Mouse (Mus musculus) intestine, embryonic 15.5 days (tissue): ENCODE measurements around the gene Khsrp. TPM values are rescaled to one million over a fixed set of nuclear protein-coding genes. Genes with fewer than 3 reads are reported as not detected.

Source experiments
- ATAC-seq: fragments of 200-750 bp; cut with Nextera tagmentation; 2 replicates; pipeline ENCODE4 v1.8.0; 2017; ENCODE audit warnings: moderate TSS enrichment, moderate library complexity
- H3K27ac ChIP-seq: fragments of 300-500 bp; sonication (generic); 2 replicates; pipeline ENCODE4 v1.5.1; 2015; ENCODE audit warnings: mild to moderate bottlenecking, inconsistent platforms
- H3K27me3 ChIP-seq: fragments of 300-500 bp; sonication (generic); replicated peaks from 2 replicates; pipeline ENCODE4 v1.6.1; 2015; ENCODE audit warnings: inconsistent platforms
- H3K36me3 ChIP-seq: fragments of 300-500 bp; sonication (generic); 2 replicates; pipeline ENCODE4 v1.6.1; 2015; ENCODE audit warnings: inconsistent platforms
- H3K4me1 ChIP-seq: fragments of 300-500 bp; sonication (generic); replicated peaks from 2 replicates; pipeline ENCODE4 v1.6.1; 2015; ENCODE audit warnings: inconsistent platforms
- H3K4me2 ChIP-seq: fragments of 300-500 bp; sonication (generic); replicated peaks from 2 replicates; pipeline ENCODE4 v1.6.1; 2015; ENCODE audit warnings: mild to moderate bottlenecking, inconsistent platforms
- H3K4me3 ChIP-seq: fragments of 300-500 bp; sonication (generic); replicated peaks from 2 replicates; pipeline ENCODE4 v1.5.1; 2015; ENCODE audit warnings: inconsistent platforms
- H3K9ac ChIP-seq: fragments of 300-500 bp; sonication (generic); 2 replicates; pipeline ENCODE4 v1.6.1; 2015; ENCODE audit warnings: inconsistent platforms
- H3K9me3 ChIP-seq: fragments of 300-500 bp; sonication (generic); 2 replicates; pipeline ENCODE4 v1.6.1; 2016; ENCODE audit warnings: inconsistent platforms
- WGBS: fragments of 180-500 bp; shearing (Covaris S2); methylation state at CpG from one replicate; pipeline ENCODE4 v1.1.7; 2015; 5-methylcytosine and 5-hydroxymethylcytosine counted together
- polyA plus RNA-seq: library from polyadenylated mRNA; unstranded; fragments of >200 nt; fragmentation: Nextera tagmentation; extraction: Ambion mirVana; gene quantifications from 2 replicates; pipeline ENCODE4 v1.2.1, GENCODE M21; 2015

Khsrp gene
- polyA plus RNA-seq, 1 experiment from 2014 or later: 37.5 TPM

DNA sequence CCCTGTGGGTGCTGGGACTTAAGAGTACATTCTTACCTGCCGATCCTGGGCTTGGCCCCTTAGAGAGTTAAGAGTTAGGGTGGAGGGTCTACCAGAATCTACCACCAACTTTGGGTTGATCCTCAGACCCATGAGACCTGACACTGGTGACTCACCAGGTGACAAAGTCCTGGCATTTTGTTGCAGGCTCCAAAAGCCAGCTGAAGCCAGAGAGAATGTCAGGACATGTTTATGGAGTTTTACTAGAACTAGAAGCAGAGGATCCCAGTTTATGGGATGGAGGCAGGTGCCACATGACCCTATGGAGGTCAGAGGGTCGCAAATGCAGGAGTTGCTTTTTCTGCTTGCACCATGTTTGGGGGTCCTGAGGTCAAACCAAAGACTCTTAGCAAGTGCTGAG lies 34.8 kb downstream of the Khsrp start:
- 66% methylated on average over 2 of the region's 2 CpGs for WGBS
- H3K9ac ChIP-seq: 0 out of 2 replicates have a peak overlapping the region, but pooled peaks have one; percentile 8
- H3K9me3 ChIP-seq: no peaks in the 10 kb centered on the region
- peak overlapping the region; percentile 83; the same call in 1 of the 2 replicates for H3K4me2 ChIP-seq
- H3K4me1 ChIP-seq: peaks cover 8% of the 10 kb centered on the region
- H3K27me3 ChIP-seq: no peaks in the 10 kb centered on the region
- 0 out of 2 replicates have a peak, but pooled peaks have one; percentile 1 for ATAC-seq
- peak overlapping the region; percentile 91; the same call in 1 of the 2 replicates for H3K4me3 ChIP-seq
- H3K27ac ChIP-seq: no peak overlapping the region
- peaks cover 26% of the 10 kb centered on the region for H3K36me3 ChIP-seq

DNA sequence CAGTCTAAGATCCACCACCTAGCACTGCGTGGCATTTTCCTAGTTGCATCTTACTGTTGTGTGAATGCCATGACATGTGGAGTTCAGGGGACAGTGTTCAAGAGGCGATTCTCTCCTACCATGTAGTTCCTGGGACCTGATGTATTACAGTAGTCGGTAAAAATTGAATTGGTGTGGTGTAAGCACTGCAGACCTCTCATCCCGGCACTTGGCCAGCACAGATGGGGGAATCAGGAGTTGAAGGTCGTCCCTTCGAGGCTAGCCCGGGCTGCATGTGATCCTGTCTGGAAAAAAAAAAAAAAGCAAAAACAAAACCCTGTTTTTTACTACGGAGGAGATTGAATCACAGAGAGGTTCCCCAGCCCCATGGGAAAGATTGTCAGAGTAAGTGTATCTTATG lies 36.3 kb downstream of the Khsrp start:
- no peak overlapping the region for H3K9ac ChIP-seq
- H3K4me2 ChIP-seq: no peak overlapping the region
- WGBS: 88% methylated on average over 8 of the region's 8 CpGs
- H3K36me3 ChIP-seq: peaks cover 26% of the 10 kb centered on the region
- H3K9me3 ChIP-seq: no peaks in the 10 kb centered on the region
- ATAC-seq: no peak
- no peaks in the 10 kb centered on the region for H3K27me3 ChIP-seq
- peaks cover 14% of the 10 kb centered on the region for H3K4me1 ChIP-seq
- H3K4me3 ChIP-seq: no peak overlapping the region
- H3K27ac ChIP-seq: no peak overlapping the region

DNA sequence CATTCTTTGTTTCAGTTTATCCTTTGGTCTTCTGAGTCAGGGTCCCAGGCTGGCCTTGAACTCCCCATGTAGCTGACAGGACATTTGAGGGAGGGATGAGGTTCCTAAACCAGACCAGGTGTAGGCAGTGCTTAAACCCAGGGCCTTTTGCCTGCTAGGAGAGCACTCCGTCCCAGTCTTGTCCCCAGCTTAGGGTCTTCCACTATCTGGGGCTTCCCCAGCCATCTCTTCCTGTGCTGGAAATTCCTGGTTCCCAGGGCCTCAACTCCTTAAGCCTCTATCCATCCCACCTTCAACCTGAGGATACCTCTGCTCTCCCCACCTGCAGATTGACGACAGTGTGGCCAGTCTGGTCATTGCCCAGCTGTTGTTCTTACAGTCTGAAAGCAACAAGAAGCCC lies 40.4 kb downstream of the Khsrp start:
- no peak for ATAC-seq
- peaks cover 9% of the 10 kb centered on the region; the same call in 1 of the 2 replicates for H3K4me1 ChIP-seq
- WGBS: 66% methylated on average over 2 of the region's 2 CpGs
- H3K4me2 ChIP-seq: peak overlapping the region; percentile 67
- no peaks in the 10 kb centered on the region for H3K9me3 ChIP-seq
- H3K4me3 ChIP-seq: peak overlapping the region; percentile 82
- peaks cover 20% of the 10 kb centered on the region for H3K36me3 ChIP-seq
- no peaks in the 10 kb centered on the region for H3K27me3 ChIP-seq
- H3K9ac ChIP-seq: peak overlapping the region; percentile 81
- H3K27ac ChIP-seq: no peak overlapping the region

DNA sequence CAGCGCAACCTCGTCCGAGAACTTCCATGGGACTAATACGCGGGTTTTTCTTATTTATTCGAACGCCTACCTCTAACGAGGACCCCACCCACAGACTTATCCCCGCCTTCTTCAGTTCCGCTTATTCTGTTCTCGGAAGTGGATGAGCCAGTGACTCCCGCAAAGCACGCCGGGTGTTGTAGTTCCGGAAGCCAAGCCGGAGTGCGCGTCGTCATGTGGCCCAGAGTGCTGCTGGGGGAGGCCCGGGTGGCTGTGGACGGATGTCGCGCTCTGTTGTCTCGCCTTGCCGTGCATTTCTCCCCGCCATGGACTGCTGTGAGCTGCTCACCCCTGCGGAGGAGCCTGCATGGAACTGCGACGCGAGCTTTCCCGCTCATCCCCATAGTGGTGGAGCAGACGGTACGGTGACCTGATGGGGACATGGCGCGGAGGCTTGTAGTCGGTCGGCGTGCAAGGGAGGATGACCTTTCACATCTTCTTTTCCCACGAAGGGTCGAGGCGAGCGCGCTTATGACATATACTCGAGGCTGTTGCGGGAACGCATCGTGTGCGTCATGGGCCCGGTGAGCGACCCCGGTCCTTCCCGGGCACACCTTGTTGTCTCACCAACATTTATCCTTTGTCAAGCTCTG lies 41.1 kb downstream of the Khsrp start, which contains the start of gene Clpp:
Clpp (plus strand) TSS at position 191 of the 632 bp plus-strand sequence.
- Histone ChIP-seq H3K4me3 (peak within 1 kb of the TSS; percentile 82), H3K4me1 (peaks cover 9% of the 10 kb centered on the region; the same call in 1 of the 2 replicates), H3K36me3 (peaks cover 20% of the 10 kb centered on the region), H3K9ac (peak within 1 kb of the TSS; percentile 81), H3K4me2 (peak within 1 kb of the TSS; percentile 67), H3K27me3 (no peaks in the 10 kb centered on the region), H3K9me3 (no peaks in the 10 kb centered on the region), H3K27ac (peak within 1 kb of the TSS; percentile 69)
- WGBS: under 1% methylated on average over 52 of the region's 52 CpGs
- ATAC-seq: peak; percentile 97

DNA sequence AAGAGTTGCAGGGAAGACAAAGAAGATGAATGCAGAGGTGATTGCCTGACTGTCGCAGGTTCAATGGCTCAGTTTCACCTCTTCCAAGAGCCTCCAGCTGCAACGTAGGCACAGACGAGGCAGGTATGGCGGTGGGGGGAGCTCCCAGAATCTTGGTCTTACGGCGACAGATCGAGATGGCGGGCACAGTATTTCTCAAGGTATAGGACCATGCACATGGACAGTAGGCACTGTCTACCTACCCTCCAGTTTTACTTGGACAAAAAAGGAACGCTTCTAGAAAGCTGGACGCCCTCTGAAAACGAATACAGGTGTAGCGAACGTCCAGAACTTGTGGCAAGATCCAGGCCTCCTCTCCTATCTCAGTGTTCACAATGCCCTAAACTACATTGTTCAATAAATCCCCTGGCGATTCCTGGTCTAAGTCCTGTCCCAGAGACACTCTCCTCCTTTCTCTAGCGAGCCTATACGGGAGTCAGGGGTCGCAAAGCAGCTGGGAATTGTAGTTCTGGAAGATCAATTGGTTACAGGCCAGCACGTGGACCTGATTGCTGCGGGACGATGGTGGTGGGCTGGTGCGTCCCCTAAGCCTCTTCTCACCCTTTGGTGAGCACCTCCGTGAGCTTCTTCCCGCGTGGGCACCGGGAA lies 41.7 kb downstream of the Khsrp start:
- peak overlapping the region; percentile 82 for H3K4me3 ChIP-seq
- H3K4me1 ChIP-seq: peaks cover 9% of the 10 kb centered on the region; the same call in 1 of the 2 replicates
- peak overlapping the region; percentile 67 for H3K4me2 ChIP-seq
- peak; percentile 94 for ATAC-seq
- 3% methylated on average over 25 of the region's 25 CpGs for WGBS
- H3K36me3 ChIP-seq: peaks cover 20% of the 10 kb centered on the region
- H3K9me3 ChIP-seq: no peaks in the 10 kb centered on the region
- peak overlapping the region; percentile 51 for H3K9ac ChIP-seq
- no peaks in the 10 kb centered on the region for H3K27me3 ChIP-seq
- peak overlapping the region; percentile 69 for H3K27ac ChIP-seq

DNA sequence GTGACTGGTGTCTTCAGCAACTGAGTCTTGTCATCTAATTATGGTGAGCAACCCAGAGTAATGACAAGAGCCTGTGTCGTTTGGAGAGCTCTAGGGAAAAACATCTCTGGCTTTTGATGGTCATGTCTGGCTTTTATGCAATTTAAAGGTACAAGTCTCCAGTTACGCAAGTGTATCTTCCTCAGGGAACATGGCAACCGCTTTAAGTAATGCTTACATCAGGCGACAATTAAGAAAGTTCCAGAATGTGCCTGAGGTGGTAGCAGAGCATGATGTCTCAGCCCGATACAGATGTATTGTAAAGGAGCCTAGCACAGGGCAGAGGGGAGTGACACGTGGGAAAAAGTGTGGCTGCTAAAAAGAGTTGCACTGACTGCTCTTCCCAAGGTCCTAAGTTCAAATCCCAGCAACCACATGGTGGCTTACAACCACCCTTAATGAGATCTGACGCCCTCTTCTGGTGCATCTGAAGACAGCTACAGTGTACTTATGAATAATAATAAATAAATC lies 42.3 kb downstream of the Khsrp start:
- H3K27ac ChIP-seq: peak overlapping the region; percentile 69; the same call in 1 of the 2 replicates
- H3K4me2 ChIP-seq: peak overlapping the region; percentile 67
- H3K9ac ChIP-seq: peak overlapping the region; percentile 51; the same call in 1 of the 2 replicates
- H3K4me3 ChIP-seq: peak overlapping the region; percentile 82
- WGBS: 66% methylated on average over 7 of the region's 7 CpGs
- peaks cover 14% of the 10 kb centered on the region for H3K36me3 ChIP-seq
- no peak for ATAC-seq
- H3K9me3 ChIP-seq: no peaks in the 10 kb centered on the region
- no peaks in the 10 kb centered on the region for H3K27me3 ChIP-seq
- H3K4me1 ChIP-seq: peaks cover 9% of the 10 kb centered on the region; the same call in 1 of the 2 replicates

DNA sequence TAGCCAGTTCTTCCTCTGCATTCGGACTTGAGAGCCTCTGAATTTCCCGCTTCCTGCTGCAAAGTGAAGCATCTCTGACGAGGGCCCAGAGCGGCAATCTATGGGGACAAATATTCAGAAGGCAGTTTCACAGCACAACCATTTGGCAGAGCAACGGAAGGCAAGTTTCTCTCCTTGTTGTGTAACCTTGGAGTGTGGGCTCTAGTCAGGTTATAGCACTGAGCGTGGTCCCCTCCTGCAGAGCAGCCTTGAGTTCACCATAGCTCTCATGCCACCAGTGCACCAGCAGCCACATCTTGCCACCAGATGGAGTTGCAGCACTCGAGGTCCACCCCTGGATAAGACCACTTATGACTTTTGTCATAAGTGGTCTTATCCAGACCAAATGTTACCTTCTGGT lies 42.9 kb downstream of the Khsrp start:
- H3K4me1 ChIP-seq: peaks cover 9% of the 10 kb centered on the region; the same call in 1 of the 2 replicates
- no peaks in the 10 kb centered on the region for H3K9me3 ChIP-seq
- peaks cover 9% of the 10 kb centered on the region for H3K36me3 ChIP-seq
- no peak overlapping the region for H3K4me3 ChIP-seq
- H3K27ac ChIP-seq: no peak overlapping the region
- 84% methylated on average over 7 of the region's 7 CpGs for WGBS
- no peak overlapping the region for H3K4me2 ChIP-seq
- H3K27me3 ChIP-seq: no peaks in the 10 kb centered on the region
- no peak for ATAC-seq
- H3K9ac ChIP-seq: no peak overlapping the region

DNA sequence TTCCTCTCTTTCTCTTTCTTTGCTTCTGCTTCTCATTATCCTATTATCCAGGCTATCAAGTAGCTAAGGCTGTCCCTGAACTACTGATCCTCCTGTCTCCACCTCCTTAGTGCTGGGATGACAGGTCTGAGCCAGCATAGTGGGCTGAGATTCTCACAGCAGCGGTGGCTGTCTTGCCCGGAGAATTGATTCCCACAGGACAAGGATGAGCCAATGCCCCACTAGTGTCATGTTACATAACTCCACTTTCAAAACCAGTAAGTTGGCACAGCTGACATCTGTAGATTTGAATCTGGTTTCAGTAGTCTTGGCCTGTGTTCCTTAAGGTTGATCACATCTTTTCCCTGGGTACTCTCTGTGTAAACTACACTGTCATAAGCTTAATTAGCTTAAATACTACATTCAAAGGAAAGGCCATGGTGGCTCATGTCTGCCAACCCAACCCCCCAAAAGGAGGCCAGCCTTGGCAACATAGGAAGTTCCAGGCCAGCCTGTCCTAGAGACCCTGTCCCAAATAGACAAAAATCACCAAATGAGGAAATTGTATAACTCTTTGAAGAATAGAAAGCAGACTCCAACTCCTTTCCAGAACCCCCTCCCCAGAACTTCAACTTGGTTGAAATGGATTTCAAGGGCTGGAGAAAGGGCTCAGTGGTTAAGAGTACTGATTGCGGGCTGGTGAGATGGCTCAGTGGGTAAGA lies 45.1 kb downstream of the Khsrp start:
- WGBS: 86% methylated on average over 3 of the region's 3 CpGs
- Histone ChIP-seq H3K4me2 (no peak overlapping the region), H3K4me3 (no peak overlapping the region), H3K9me3 (no peaks in the 10 kb centered on the region), H3K27me3 (no peaks in the 10 kb centered on the region), H3K9ac (no peak overlapping the region), H3K4me1 (peaks cover 6% of the 10 kb centered on the region; the same call in 1 of the 2 replicates), H3K27ac (no peak overlapping the region), H3K36me3 (no peaks in the 10 kb centered on the region)
- ATAC-seq: no peak

DNA sequence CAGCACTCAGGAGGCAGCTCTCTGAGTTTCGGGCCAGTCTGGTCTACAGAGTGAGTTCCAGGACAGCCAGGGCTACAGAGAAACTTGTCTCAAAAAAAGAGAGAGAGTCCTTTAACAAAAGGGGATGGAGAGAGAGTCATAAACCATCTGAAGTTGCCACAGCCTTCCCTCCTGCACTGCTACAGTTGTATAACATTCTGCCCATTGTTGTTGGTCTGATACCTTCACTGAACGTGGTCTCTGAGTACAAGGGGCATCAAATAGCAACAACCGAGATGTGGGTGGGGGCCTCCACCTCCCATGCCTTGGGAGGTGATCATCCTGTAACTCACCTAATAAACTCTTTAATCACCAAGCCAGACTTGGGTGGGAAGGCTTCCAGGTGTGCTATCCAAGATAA lies 45.7 kb downstream of the Khsrp start:
- H3K27ac ChIP-seq: no peak overlapping the region
- 72% methylated on average over 3 of the region's 3 CpGs for WGBS
- H3K4me2 ChIP-seq: no peak overlapping the region
- H3K9me3 ChIP-seq: no peaks in the 10 kb centered on the region
- ATAC-seq: no peak
- H3K27me3 ChIP-seq: no peaks in the 10 kb centered on the region
- no peaks in the 10 kb centered on the region for H3K36me3 ChIP-seq
- H3K4me3 ChIP-seq: no peak overlapping the region
- no peak overlapping the region for H3K9ac ChIP-seq
- peaks cover 2% of the 10 kb centered on the region; the same call in 1 of the 2 replicates for H3K4me1 ChIP-seq

DNA sequence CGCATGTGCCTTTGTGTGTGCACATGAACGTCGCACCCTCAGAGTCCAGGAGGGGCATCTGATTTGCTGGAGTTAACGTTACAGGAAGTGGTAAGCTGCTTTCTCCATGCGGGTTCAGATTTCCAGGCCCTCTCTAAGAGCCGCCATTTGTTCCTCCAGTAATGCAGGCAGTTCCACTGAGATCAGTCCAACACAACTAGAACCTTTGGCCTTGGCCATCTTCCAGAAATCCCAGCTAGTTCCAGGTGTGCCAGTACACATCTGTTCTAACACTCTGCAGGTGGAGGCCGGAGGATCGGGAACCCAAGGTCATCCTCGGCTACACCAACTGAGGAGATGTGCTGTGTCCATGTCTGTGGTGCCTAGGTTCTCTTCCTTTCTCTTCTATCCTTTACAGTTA lies 46.4 kb downstream of the Khsrp start:
- Histone ChIP-seq H3K4me2 (no peak overlapping the region), H3K27me3 (no peaks in the 10 kb centered on the region), H3K9me3 (no peaks in the 10 kb centered on the region), H3K36me3 (no peaks in the 10 kb centered on the region), H3K27ac (no peak overlapping the region), H3K4me3 (no peak overlapping the region), H3K4me1 (peaks cover 2% of the 10 kb centered on the region; the same call in 1 of the 2 replicates), H3K9ac (no peak overlapping the region)
- WGBS: 79% methylated on average over 9 of the region's 9 CpGs
- no peak for ATAC-seq

DNA sequence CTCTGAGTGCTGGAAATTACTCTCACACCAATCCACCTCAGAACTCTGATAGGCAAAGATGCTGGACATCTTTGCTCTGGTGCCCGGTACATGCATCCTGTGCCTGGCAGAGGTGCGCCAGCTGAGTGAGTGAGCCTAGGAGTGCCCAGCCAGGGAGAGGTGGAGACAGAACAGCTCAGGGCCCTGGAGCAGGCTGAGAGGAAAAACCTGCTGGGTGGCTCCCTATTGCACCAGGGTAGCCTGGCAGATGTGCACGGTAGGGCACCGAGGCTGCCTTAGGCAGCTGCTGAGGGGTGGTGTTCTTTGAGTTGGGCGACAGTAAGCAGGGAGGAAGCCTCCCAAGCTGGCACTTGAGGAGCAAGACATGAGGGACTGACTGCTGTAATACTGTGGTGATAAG lies 49.3 kb downstream of the Khsrp start, which contains the start of gene Acer1:
Acer1 (minus strand) TSS at position 114 of the 400 bp plus-strand sequence.
- Histone ChIP-seq H3K4me1 (peaks cover 4% of the 10 kb centered on the region; the same call in 1 of the 2 replicates), H3K4me2 (0 out of 2 replicates have a peak within 1 kb of the TSS, but pooled peaks have one; percentile 14), H3K27ac (peak within 1 kb of the TSS; percentile 66; the same call in 1 of the 2 replicates), H3K9ac (peak within 1 kb of the TSS; percentile 13; the same call in 1 of the 2 replicates), H3K4me3 (no peak within 1 kb of the TSS), H3K36me3 (no peaks in the 10 kb centered on the region), H3K9me3 (no peaks in the 10 kb centered on the region), H3K27me3 (no peaks in the 10 kb centered on the region)
- ATAC-seq: no peak
- 73% methylated on average over 5 of the region's 5 CpGs for WGBS
